Mouse (Mus musculus) urinary bladder, adult 2 months (tissue): ENCODE data around the gene Ncor2. TPM values are rescaled to one million over a fixed set of nuclear protein-coding genes. Genes with fewer than 3 reads are reported as not detected.

Experiments
- DNase-seq: peaks from one replicate; pipeline ENCODE4 v3.0.0; 2022; ENCODE audit warnings: low spot score
- polyA plus RNA-seq: library from polyadenylated mRNA; depleted of rRNA; stranded (reverse); fragments of >200 nt; gene quantifications from 2 replicates; pipeline ENCODE4 v1.2.3, GENCODE M21; 2012

Ncor2 gene
- polyA plus RNA-seq, 1 experiment, result 24.5 TPM

- DNase-seq, result no peak
Observed at GRCm38 (mm10) chr5:125024002-125024401, 155.0 kb downstream of the Ncor2 start.

GRCm38 (mm10) chr5:125021298-125021697 lies 157.7 kb downstream of the Ncor2 start:
- no peak for DNase-seq

- DNase-seq, result no peak
Observed at GRCm38 (mm10) chr5:125019099-125019498, 159.9 kb downstream of the Ncor2 start.

- DNase-seq, result no peak
Observed at GRCm38 (mm10) chr5:125017332-125017731, 161.7 kb downstream of the Ncor2 start.

GRCm38 (mm10) chr5:125016421-125017242 lies 162.4 kb downstream of the Ncor2 start:
- DNase-seq, result no peak

- DNase-seq, result no peak
Observed at GRCm38 (mm10) chr5:125015576-125015975, 163.4 kb downstream of the Ncor2 start.

- no peak for DNase-seq
Observed at GRCm38 (mm10) chr5:125015066-125015465, 164.0 kb downstream of the Ncor2 start.

GRCm38 (mm10) chr5:125014497-125014896 lies 164.5 kb downstream of the Ncor2 start:
- DNase-seq, result peak; percentile 65

GRCm38 (mm10) chr5:125011628-125012027 lies 167.4 kb downstream of the Ncor2 start:
- no peak for DNase-seq

- no peak for DNase-seq
Observed at GRCm38 (mm10) chr5:125011166-125011565, 167.9 kb downstream of the Ncor2 start.

GRCm38 (mm10) chr5:125006896-125007295 lies 172.1 kb downstream of the Ncor2 start:
- no peak for DNase-seq

GRCm38 (mm10) chr5:125005871-125006652 lies 173.0 kb downstream of the Ncor2 start:
- no peak for DNase-seq

GRCm38 (mm10) chr5:125003873-125004255 lies 175.2 kb downstream of the Ncor2 start:
- DNase-seq, result no peak

- no peak for DNase-seq
Observed at GRCm38 (mm10) chr5:125002969-125003872, 175.8 kb downstream of the Ncor2 start, which contains the start of gene Rflna. Gene Rflna, plus strand, starts transcription at chr5:125003221.

GRCm38 (mm10) chr5:125000756-125001250 lies 178.2 kb downstream of the Ncor2 start:
- DNase-seq, result no peak

- DNase-seq, result no peak
Observed at GRCm38 (mm10) chr5:124997913-124998312, 181.1 kb downstream of the Ncor2 start.

GRCm38 (mm10) chr5:124996816-124997215 lies 182.2 kb downstream of the Ncor2 start:
- no peak for DNase-seq

- no peak for DNase-seq
Observed at GRCm38 (mm10) chr5:124992891-124993290, 186.1 kb downstream of the Ncor2 start.

GRCm38 (mm10) chr5:124992323-124992722 lies 186.7 kb downstream of the Ncor2 start:
- no peak for DNase-seq

GRCm38 (mm10) chr5:124989724-124990123 lies 189.3 kb downstream of the Ncor2 start:
- DNase-seq, result no peak

- no peak for DNase-seq
Observed at GRCm38 (mm10) chr5:124986656-124987055, 192.4 kb downstream of the Ncor2 start.

- DNase-seq, result no peak
Observed at GRCm38 (mm10) chr5:124986222-124986621, 192.8 kb downstream of the Ncor2 start.
